Mouse (Mus musculus): ENCODE measurements around the gene Txndc17.

Txndc17 gene

DNA sequence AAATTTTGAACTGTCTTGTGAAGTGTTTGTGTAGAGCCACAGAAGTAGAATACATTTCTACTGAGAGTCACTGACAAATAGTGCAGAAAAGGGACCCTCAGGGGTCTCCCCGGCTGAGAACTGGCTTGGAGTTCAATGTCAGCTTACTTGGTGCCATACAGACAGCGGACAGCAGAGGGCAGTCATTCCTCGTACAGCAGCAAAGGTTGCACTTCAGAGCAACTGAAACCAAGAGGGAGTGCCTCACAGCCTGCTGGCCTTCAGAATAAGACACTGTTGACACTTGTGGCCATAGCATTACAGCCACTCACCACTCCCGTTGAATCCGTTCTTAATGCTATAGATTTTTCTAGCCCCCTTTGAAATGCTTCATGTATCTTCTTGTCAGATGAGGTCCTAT, 17.5 kb downstream of the Txndc17 start:
- DNase-seq = peak; percentile 85

DNA sequence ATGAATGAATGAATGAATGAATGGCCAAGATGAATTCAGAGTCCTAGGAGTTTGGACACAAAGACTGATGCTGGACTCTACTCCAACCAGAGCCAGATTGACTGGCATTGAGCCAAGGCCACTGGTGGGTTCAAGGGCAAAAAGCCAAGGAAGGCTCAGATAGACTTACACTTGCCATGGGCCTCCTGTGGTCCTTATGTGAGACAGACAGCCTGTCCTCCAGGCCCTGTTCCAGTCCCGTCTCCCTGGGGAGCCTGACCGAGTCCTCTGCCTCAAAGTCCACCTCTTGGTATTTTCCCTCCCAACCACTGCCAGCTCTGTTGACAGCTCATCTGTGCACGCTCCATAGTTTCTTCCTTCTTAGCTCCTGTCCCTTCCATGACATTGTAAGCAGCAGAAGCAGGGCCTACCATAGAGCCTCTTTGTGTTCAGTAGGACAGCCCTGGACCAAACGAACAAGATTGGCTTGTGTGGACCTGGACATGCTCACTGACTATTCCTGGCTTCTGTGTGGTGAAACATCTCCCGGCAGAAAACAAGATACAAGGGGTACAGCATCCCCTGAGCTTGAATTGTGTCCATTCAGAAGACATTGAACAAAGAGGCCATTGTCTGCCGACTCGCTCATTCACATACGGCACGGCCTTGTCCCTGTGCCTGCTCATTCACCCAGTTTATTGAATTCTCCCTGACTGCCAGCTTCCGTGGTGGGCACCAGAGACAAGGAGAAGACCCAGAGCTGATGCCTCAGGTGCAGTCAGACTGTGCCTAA, 18.9 kb downstream of the Txndc17 start:
- DNase-seq = no peak

DNA sequence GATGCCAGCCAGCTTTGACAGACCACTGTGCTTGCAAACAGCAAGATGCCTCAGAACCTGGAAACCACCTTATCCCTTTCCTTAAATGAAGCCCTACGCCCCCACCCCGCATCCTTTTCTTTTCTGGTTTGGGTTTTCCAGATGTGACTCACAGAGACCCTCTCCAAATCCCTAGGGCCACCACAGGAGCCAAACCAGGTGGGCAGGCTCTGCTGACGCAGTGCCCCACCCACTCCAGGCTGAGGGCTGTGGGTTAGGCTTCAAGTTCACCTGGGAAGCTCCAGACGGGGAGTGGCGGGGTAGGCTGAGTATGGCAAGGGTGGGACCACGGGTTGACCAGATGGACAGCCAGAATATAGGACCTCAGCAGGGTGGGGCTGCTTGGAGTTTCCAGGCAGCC, 19.6 kb downstream of the Txndc17 start:
- DNase-seq = no peak

DNA sequence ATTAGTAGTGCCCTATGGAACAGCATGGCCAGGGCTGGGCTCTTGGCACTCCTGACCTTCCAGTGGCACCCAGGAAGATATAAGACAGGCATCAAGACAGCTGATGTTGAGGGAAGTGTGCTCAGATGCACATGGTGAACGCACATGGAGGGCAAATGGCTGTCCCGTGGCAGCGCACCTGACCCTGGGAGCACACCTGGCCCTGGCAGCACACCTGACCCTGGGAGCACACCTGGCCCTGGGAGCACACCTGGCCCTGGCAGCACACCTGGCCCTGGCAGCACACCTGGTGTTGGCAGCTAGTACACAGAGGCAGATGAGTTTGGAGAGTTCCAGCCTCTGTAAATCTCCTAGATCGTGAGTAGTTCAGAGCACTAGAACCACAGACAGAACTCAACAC, 21.2 kb downstream of the Txndc17 start:
- no peak for DNase-seq

GRCm38 (mm10) chr11:72232068-72232467, 24.7 kb downstream of the Txndc17 start:
- no peak for DNase-seq

DNA sequence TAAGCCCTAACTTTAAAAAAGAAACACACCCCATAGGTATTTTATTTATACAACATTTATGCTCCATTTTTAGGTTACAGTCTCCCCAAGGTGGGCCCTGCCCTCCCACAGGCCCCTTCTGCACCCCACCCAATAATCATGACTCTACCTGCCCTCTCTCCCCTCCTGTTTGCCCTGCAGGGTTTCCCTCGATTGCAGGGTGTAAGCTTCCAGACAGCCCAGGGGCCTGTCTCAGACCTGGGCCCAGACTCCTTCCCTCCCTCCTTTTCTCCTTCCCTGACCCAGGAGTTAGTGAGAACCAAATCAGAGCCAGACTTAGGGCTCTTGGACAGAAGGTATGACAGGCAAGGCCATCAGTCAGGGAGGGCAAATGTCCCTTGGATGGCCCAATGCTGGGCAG, 25.6 kb downstream of the Txndc17 start:
- no peak for DNase-seq

DNA sequence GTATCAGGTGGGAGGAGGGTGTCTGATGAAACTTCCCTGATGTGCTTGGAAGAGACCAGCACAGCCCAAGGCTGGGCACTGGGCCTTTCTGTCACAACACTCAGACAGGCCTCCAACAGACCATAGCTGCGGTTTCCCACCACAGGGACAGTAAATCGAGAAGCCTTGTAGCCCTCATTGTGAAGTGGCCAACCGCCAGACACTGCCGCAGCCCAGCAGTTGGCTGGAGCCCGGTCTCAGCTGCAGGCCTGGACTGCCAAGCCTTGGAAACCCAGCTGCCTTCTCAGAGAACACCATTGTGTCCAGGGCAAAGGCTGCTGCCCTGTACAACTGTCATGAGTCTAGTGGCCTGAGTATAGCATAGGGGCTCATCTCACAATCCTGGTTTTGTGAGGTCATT, 26.7 kb downstream of the Txndc17 start:
- no peak for DNase-seq

GRCm38 (mm10) chr11:72240062-72240860, 32.9 kb downstream of the Txndc17 start:
- no peak for DNase-seq

GRCm38 (mm10) chr11:72245196-72245753, 37.9 kb downstream of the Txndc17 start:
- DNase-seq = no peak

GRCm38 (mm10) chr11:72255629-72256028, 48.3 kb downstream of the Txndc17 start:
- DNase-seq = no peak

DNA sequence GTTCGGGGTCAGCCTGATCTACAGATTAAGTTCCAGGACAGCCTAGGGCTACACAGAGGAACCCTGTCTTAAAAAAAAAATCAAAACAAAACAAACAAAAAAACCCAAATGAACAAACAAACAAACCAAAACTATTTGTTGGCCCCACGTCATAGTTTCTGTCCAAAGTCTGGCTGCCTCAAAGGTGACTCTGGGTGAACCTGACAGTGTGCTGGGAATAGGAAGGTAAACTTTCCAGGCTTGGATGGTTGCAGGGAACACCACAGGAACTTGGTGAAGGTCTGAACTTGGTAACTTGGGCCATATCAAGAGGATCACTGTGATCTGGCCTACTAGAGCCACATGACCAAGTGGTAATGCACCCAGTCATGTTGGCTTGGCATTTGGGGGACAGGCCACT, 49.1 kb downstream of the Txndc17 start:
- no peak for DNase-seq
